Mouse (Mus musculus): ENCODE data around the gene Fgfbp3. TPM values are rescaled to one million over a fixed set of nuclear protein-coding genes. Genes with fewer than 3 reads are reported as not detected.

Gene Fgfbp3
- polyA plus RNA-seq, 1 experiment from 2014 or later, result 5.0 TPM

Other genes with a start within 250 kb of the Fgfbp3 start
- 31.3 and 46.9 TPM in 2 replicates for gene Ppp1r3c, start 183.0 kb downstream of the Fgfbp3 start, polyA plus RNA-seq (2016; fragmentation: Nextera tagmentation; extraction: Ambion mirVana)
- 57.2 and 57.3 TPM in 2 replicates for gene Tnks2, start 85.4 kb downstream of the Fgfbp3 start, polyA plus RNA-seq (2016; fragmentation: Nextera tagmentation; extraction: Ambion mirVana)
- gene Btaf1, start 6.5 kb upstream of the Fgfbp3 start, polyA plus RNA-seq (2016; fragmentation: Nextera tagmentation; extraction: Ambion mirVana), result 13.6 TPM in 2 replicates